Mouse (Mus musculus) induced T-regulatory cell, adult 2 months (primary cell): ENCODE data around the gene Rabac1.

Experiments
- DNase-seq: peaks from one replicate; pipeline ENCODE4 v3.0.0-alpha.2; 2012; ENCODE audit warnings: low read depth

The Rabac1 gene

DNA sequence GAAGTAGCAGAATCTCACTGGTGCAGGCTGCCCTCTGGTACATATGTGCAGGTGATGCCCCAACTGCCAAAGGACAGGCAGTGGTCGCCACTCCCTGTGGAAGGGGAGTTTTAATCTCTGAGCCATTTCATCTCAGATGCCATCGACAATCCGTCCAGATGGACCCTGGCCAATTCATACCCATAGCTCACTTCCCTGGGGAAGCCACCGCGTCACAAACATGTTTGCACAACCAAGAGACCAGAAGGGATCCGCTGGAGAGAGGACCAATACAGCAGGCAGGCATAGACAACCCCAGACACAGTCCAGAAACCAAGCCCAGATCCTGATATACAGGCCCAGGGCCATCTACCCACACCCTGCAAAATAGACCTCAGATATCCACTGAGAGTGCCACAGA is 42.1 kb downstream of the Rabac1 start:
- DNase-seq = no peak
